Mouse (Mus musculus): ENCODE measurements around the gene Zcchc7. TPM values are rescaled to one million over a fixed set of nuclear protein-coding genes. Genes with fewer than 3 reads are reported as not detected.
"Not testable (repeated sequence)": the region's sequence is repeated elsewhere in the genome, so short reads cannot be mapped to it uniquely, and the experiment has no call there.

Gene Zcchc7
- polyA plus RNA-seq, 1 experiment from 2014 or later: 22.2 TPM

DNA sequence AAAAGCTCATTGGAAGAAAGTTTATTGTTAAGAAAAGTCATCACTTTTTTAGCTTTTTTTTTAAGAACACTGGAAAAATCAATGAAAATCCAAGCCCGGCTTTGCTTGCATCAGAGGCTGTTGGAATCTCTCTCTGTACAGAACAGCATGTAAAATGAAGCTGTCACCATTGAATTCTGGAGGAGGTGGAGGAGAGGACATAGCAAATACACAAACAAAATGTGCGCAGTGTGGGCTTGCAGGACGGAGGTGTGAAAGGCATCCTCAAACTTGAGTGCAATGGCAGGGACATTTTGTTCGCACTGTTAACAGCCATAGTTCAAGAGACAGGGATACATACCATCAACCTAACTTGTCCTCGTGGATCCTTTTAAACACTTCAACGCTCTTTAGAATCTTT lies 176.1 kb downstream of the Zcchc7 start:
- Histone ChIP-seq H3K4me3 (no peak overlapping the region), H3K9me3 (no peaks in the 10 kb centered on the region), H3K4me1 (no peaks in the 10 kb centered on the region), H3K27ac (replicated peaks) (no peak overlapping the region), H3K27me3 (replicated peaks; ENCODE audit: low read depth, poor library complexity, severe bottlenecking) (no peaks in the 10 kb centered on the region), H3K36me3 (replicated peaks) (peaks cover 47% of the 10 kb centered on the region)
- no peak for DNase-seq (ENCODE audit: low spot score)
- 93% methylated on average over 6 of the region's 6 CpGs for WGBS

DNA sequence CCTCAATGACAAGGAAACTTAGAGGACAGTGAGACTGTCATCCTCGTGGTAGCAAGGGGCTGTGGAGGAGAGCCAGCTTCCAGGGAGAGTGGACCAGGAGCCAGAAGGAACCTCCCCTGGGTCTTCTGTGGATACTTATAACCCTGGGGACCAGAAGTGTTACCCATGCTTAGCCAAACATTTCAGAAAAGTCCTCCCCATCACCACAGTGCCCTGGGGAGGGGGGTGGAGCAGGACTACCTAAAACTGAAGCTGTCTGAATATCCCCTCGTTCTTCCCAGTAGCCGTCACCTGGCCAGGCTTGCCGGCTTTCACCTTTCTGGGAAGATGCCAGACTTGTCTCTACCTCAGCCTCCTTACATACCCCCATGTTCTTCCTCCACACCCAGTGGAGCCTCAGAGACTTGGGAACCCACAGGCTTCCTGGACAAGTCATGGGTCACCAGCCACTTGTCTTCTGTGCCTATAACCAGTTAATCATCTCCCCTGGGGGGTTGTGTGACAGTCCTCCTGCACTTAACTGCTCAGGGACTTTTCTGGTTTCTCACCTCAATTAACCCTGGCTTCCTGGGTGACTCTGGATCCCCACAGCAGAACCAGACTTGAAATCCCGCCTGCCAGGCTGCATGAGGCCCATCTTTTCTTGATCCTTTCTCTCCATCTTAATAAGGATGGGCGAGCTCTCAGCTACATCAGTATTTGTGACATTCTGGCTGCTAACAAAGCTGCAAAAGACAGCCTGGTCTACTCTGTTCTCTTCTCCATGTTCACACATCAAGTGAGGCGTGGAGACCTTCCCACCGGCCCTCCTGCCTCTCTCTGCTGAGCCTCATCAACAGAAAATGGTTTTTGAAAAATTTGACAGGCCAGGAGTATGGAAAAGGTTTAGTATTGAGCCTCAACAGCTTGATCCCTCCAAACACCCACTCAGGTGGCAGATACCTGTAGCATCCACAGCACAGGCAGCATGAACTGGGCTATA lies 183.0 kb downstream of the Zcchc7 start:
- no peak for DNase-seq (ENCODE audit: low spot score)
- no peaks in the 10 kb centered on the region for H3K27me3 ChIP-seq (replicated peaks; ENCODE audit: low read depth, poor library complexity, severe bottlenecking)
- peaks cover 5% of the 10 kb centered on the region for H3K36me3 ChIP-seq (replicated peaks)
- H3K4me3 ChIP-seq: no peak overlapping the region
- 78% methylated on average over 8 of the region's 8 CpGs for WGBS
- H3K4me1 ChIP-seq: no peaks in the 10 kb centered on the region
- no peaks in the 10 kb centered on the region for H3K9me3 ChIP-seq
- no peak overlapping the region for H3K27ac ChIP-seq (replicated peaks)

DNA sequence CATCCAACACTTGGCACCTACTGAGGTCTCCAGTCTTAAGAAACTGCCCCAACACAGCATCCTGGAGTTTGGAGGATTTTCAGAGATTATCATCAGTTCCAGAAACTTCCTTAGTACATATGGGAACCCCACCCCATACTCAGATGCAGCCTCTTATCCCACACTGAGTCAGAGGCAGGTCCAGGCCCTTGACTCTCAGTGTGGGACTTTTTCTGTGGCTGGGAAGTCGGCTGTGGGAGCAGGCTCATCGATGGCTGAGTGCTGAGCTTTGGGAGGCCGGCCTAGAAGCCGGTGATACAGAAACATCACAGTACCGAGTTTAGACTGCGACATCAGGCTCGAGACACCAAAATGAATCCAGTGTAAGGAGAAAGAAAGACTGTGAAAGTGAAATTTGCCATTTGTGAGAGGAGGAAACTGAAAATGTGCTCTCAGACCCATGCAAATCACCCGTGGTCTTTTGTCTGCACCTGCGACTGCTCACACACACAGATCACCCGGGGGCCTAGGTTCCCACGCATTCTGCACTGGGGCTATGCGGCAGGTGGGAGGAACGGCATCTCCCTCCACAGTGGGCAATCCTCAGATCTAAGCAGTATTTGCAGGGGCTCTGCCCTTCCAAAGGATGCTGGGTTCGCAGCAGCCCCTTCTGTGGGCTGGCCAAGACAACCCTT lies 184.0 kb downstream of the Zcchc7 start:
- 89% methylated on average over 14 of the region's 14 CpGs for WGBS
- no peaks in the 10 kb centered on the region for H3K4me1 ChIP-seq
- H3K36me3 ChIP-seq (replicated peaks): no peaks in the 10 kb centered on the region
- no peak overlapping the region for H3K27ac ChIP-seq (replicated peaks)
- no peaks in the 10 kb centered on the region for H3K9me3 ChIP-seq
- H3K4me3 ChIP-seq: no peak overlapping the region
- H3K27me3 ChIP-seq (replicated peaks; ENCODE audit: low read depth, poor library complexity, severe bottlenecking): no peaks in the 10 kb centered on the region
- DNase-seq (ENCODE audit: low spot score): no peak

DNA sequence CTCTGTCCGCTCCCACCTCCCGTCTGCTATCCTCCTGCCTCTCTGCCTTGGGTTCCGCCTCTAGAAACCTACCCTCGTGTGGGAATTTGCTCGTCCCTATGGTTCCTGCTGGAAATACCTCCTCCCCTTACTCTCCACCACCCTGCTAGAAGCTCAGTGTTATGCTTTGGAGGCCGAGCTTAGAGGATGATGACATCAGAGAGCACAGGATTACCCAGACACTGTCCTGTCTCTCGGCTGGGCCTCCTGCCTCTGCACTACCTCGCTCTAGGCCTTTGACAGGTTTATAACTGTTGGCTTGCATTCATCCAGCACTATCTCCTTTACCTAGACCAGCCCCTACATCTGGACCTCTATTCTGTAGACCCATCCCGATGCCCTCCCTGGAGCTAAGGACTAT lies 184.6 kb downstream of the Zcchc7 start:
- 87% methylated on average over 9 of the region's 9 CpGs for WGBS
- no peaks in the 10 kb centered on the region for H3K36me3 ChIP-seq (replicated peaks)
- no peak for DNase-seq (ENCODE audit: low spot score)

DNA sequence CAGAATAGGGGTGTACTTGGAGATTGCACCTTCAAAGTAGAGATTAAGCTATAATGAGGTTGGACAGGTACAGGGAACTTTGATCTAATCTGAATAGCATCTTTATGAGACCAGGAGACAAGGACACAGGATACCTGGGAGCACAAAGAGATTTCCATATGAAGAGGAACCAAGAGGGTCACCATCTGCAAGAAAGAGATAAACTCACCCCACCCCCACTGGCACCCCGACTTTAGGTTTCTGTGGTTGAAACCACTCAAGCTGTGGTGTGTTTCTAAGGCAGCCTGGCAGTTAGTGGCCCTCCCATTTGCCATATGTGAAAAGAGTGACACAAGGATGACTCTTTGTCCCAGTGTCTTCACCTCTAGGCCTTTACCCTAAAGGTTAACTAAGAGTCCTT lies 186.6 kb downstream of the Zcchc7 start:
- 81% methylated on average over 1 of the region's 1 CpGs for WGBS
- DNase-seq (ENCODE audit: low spot score): no peak
- Histone ChIP-seq H3K9me3 (no peaks in the 10 kb centered on the region), H3K4me3 (no peak overlapping the region), H3K4me1 (no peaks in the 10 kb centered on the region), H3K27ac (replicated peaks) (no peak overlapping the region), H3K36me3 (replicated peaks) (no peaks in the 10 kb centered on the region), H3K27me3 (replicated peaks; ENCODE audit: low read depth, poor library complexity, severe bottlenecking) (no peaks in the 10 kb centered on the region)

More for the DNA sequence above, 184.6 kb downstream of the Zcchc7 start:
- Histone ChIP-seq H3K4me3 (no peak overlapping the region), H3K27me3 (replicated peaks; ENCODE audit: low read depth, poor library complexity, severe bottlenecking) (no peaks in the 10 kb centered on the region), H3K27ac (replicated peaks) (no peak overlapping the region), H3K9me3 (no peaks in the 10 kb centered on the region), H3K4me1 (no peaks in the 10 kb centered on the region)

DNA sequence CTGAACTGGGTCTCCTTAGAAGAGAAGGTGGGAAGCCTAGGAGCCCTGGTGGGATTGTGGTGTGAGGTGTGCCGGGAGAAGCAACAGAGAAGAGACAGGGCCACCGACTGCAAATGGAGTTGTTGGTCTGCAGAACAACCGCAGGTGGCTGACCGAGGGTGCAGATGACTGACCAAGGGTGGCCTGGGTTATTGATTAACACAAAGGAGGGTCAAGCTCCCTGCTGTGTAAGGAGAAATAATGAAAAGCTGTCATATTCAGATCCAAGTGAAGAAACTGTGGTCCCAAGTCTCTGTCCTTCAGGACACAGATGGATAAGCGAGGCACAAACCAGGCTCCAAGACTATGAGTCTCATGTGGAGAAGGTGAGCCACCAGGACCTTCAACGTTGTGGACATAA lies 187.8 kb downstream of the Zcchc7 start:
- no peaks in the 10 kb centered on the region for H3K4me1 ChIP-seq
- H3K9me3 ChIP-seq: no peaks in the 10 kb centered on the region
- no peak overlapping the region for H3K4me3 ChIP-seq
- DNase-seq (ENCODE audit: low spot score): no peak
- H3K27me3 ChIP-seq (replicated peaks; ENCODE audit: low read depth, poor library complexity, severe bottlenecking): no peaks in the 10 kb centered on the region
- H3K27ac ChIP-seq (replicated peaks): no peak overlapping the region
- no peaks in the 10 kb centered on the region for H3K36me3 ChIP-seq (replicated peaks)
- 87% methylated on average over 6 of the region's 6 CpGs for WGBS

DNA sequence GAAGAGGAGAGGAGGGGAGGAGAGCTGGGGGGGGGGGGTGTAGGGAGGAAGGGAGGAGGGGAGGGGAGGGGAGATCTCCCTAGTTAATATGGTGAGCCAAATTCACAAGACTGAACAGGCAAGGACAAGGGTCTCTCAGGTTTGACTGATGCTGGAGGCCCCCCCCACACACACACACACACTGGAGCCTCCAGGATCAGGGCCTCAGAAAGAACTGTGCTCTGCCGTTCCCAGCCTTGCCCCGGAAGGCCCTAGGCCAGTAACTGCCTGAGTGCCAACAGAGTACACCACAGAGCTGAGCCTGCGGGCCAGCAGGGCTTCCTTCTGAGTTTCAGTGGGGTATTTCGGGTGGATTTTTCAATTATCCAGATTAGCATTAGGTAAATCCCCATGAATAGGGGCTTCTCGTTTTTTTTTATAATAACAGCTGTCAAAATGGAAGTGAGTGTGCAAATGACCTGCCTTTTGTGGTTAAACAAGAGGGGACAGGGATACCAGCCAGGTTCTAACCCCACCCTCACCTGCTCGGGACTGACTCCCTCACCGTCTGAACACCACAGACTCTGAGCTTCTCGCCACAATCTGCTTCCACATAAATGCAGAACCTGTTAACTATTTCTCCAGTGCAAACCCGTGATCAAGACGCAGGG lies 188.9 kb downstream of the Zcchc7 start:
- Histone ChIP-seq H3K27ac (replicated peaks) (no peak overlapping the region), H3K4me1 (no peaks in the 10 kb centered on the region; the same call in 1 of the 2 replicates), H3K9me3 (no peaks in the 10 kb centered on the region), H3K4me3 (no peak overlapping the region), H3K36me3 (replicated peaks) (no peaks in the 10 kb centered on the region), H3K27me3 (replicated peaks; ENCODE audit: low read depth, poor library complexity, severe bottlenecking) (no peaks in the 10 kb centered on the region)
- WGBS: 85% methylated on average over 10 of the region's 10 CpGs
- no peak for DNase-seq (ENCODE audit: low spot score)

DNA sequence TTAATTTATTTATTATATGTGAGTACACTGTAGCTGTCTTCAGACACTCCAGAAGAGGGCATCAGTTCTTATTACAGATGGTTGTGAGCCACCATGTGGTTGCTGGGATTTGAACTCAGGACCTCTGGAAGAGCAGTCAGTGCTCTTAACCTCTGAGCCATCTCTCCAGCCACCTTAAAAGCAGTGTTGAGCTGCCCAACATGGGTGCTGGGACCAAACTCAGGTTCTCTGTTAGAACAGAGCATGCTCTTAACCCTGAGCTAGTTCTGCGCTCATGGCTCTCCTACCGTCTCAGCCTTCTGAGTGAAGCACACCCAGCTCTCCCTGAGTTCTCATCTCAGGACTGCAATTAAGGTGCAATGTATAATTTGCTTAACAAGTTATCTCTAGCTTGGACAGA lies 190.4 kb downstream of the Zcchc7 start:
- not testable (repeated sequence) for H3K4me3 ChIP-seq; H3K9me3 ChIP-seq; H3K4me1 ChIP-seq; H3K27ac ChIP-seq (replicated peaks); H3K27me3 ChIP-seq (replicated peaks; ENCODE audit: low read depth, poor library complexity, severe bottlenecking); H3K36me3 ChIP-seq (replicated peaks); DNase-seq (ENCODE audit: low spot score)
- WGBS: 91% methylated on average over 2 of the region's 2 CpGs

DNA sequence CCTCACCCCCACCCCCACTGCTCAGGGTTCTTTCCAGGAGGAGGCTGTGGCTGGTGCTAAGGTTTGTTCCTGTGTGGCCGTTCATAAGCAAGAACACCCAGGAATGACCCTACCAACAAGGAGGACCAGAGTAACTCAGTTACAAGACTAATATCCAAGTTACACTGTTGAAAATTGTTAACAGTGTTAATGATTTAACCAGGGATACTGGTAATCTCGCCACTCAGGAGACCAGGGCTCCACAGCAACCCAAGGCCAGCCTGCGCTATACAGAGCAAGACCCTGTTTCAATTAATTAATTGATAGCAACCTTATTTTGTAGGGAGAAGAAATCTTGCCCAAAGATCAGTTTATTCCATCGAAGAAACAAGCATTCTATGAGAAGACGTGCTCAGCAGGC lies 191.8 kb downstream of the Zcchc7 start:
- Histone ChIP-seq H3K4me1 (no peaks in the 10 kb centered on the region; the same call in 1 of the 2 replicates), H3K27me3 (replicated peaks; ENCODE audit: low read depth, poor library complexity, severe bottlenecking) (no peaks in the 10 kb centered on the region), H3K36me3 (replicated peaks) (no peaks in the 10 kb centered on the region), H3K9me3 (no peaks in the 10 kb centered on the region), H3K4me3 (no peak overlapping the region), H3K27ac (replicated peaks) (no peak overlapping the region)
- 88% methylated on average over 5 of the region's 5 CpGs for WGBS
- no peak for DNase-seq (ENCODE audit: low spot score)

DNA sequence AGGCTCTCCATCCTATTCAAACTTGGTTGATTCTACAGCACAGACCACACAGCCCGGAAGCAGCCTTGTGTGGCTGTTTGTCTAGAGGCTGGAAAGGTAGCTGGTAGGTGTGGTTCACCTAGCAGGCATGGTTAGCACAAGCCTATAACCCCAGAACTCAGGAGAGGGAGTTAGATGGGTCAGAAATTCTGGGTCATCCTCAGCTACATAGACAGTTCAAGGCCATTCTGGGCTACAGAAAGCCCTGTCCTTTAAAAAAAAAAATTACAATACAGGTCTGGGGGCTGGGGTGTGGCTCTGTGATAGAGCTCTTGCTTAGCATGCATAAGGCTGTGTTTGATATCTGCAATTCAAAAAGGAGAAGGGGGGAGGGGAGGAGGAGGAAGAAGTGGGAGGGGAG lies 192.6 kb downstream of the Zcchc7 start:
- H3K27me3 ChIP-seq (replicated peaks; ENCODE audit: low read depth, poor library complexity, severe bottlenecking): no peaks in the 10 kb centered on the region
- no peak for DNase-seq (ENCODE audit: low spot score)
- no peaks in the 10 kb centered on the region for H3K36me3 ChIP-seq (replicated peaks)
- H3K4me1 ChIP-seq: peaks cover 6% of the 10 kb centered on the region
- H3K27ac ChIP-seq (replicated peaks): no peak overlapping the region
- no peaks in the 10 kb centered on the region for H3K9me3 ChIP-seq
- H3K4me3 ChIP-seq: no peak overlapping the region
- WGBS: 84% methylated on average over 1 of the region's 1 CpGs

DNA sequence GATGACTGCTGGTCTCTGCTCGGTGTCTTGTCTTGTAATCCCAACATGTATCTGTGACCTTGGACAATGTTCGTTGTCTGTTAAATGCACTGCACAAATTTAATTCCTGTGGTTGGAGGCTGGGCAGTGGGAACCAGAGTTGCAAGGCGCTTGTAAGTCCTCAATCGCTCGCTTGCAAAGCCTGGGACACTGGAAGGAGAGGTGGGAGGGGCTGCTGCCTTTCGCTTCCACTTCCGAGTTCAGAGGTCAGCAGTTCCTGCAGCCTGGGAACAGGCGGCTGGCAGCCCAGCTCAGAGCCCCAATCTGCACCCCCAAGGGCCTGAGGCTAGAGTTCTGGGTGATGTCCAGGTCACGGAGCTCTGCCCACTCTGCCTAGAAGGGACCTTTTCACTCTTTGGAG lies 197.4 kb downstream of the Zcchc7 start:
- no peak overlapping the region for H3K4me3 ChIP-seq
- no peaks in the 10 kb centered on the region for H3K36me3 ChIP-seq (replicated peaks)
- H3K27me3 ChIP-seq (replicated peaks; ENCODE audit: low read depth, poor library complexity, severe bottlenecking): no peaks in the 10 kb centered on the region
- H3K4me1 ChIP-seq: peaks cover 7% of the 10 kb centered on the region
- peak overlapping the region; percentile 40; the same call in 1 of the 2 replicates for H3K27ac ChIP-seq (replicated peaks)
- 59% methylated on average over 9 of the region's 9 CpGs for WGBS
- no peak for DNase-seq (ENCODE audit: low spot score)
- no peaks in the 10 kb centered on the region for H3K9me3 ChIP-seq

DNA sequence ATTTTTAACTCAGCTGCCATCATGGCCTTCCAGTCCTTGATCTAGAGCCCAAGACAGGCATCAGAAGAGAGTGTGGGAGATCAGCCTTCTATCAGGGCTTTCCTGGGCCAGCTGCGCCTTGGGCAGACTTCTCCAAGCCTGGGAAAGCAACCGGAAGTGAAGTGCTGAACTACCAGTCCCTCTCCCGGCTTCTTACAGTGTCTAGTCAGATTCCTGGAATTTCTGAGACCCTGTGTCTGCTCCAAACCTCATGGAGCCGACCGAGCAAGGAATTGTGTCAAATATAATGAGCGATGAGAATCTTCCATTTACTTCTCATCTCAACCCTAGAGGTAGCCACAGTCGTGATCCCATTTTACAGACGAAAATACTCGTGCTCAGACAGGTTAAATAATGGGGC lies 203.1 kb downstream of the Zcchc7 start:
- Histone ChIP-seq H3K9me3 (no peaks in the 10 kb centered on the region), H3K4me1 (no peaks in the 10 kb centered on the region), H3K4me3 (no peak overlapping the region), H3K27ac (replicated peaks) (no peak overlapping the region), H3K36me3 (replicated peaks) (no peaks in the 10 kb centered on the region), H3K27me3 (replicated peaks; ENCODE audit: low read depth, poor library complexity, severe bottlenecking) (no peaks in the 10 kb centered on the region)
- DNase-seq (ENCODE audit: low spot score): no peak
- WGBS: 91% methylated on average over 9 of the region's 9 CpGs

Measured in embryonic facial prominence, embryonic 10.5 days (tissue).